Mouse (Mus musculus): Measurements from ENCODE around the gene Chmp4b. TPM values are rescaled to one million over a fixed set of nuclear protein-coding genes. Genes with fewer than 3 reads are reported as not detected.

Chmp4b gene
- total RNA-seq, 1 experiment from 2014 or later = 109 TPM

Other genes starting within 250 kb of the Chmp4b start
- gene Snta1, start 243.6 kb upstream of the Chmp4b start, total RNA-seq (2017) = not detected in 2 replicates
- gene Cbfa2t2, start 215.2 kb upstream of the Chmp4b start, total RNA-seq (2017) = 16.2 and 23.8 TPM in 2 replicates
- gene 1700003F12Rik, start 104.6 kb upstream of the Chmp4b start, total RNA-seq (2017) = not detected in 2 replicates
- not detected in 2 replicates for gene Actl10, start 99.9 kb upstream of the Chmp4b start, total RNA-seq (2017)
- 0.15 and 0.64 TPM in 2 replicates for gene Necab3, start 92.8 kb upstream of the Chmp4b start, total RNA-seq (2017)
- gene E2f1, start 81.8 kb upstream of the Chmp4b start, total RNA-seq (2017) = 11.1 and 13.2 TPM in 2 replicates
- 14.2 and 18.2 TPM in 2 replicates for gene Pxmp4, start 48.0 kb upstream of the Chmp4b start, total RNA-seq (2017)
- gene Zfp341, start 38.4 kb upstream of the Chmp4b start, total RNA-seq (2017) = 0.34 and 0.87 TPM in 2 replicates
- gene 4930519P11Rik, start 38.3 kb upstream of the Chmp4b start, total RNA-seq (2017) = not detected in 2 replicates
- not detected in 2 replicates for gene Gm14214, start 118.3 kb downstream of the Chmp4b start, total RNA-seq (2017)
- gene Raly, start 139.4 kb downstream of the Chmp4b start, total RNA-seq (2017) = 196 and 236 TPM in 2 replicates
- not detected in 2 replicates for gene a, start 139.7 kb downstream of the Chmp4b start, total RNA-seq (2017)
- 222 and 224 TPM in 2 replicates for gene Eif2s2, start 241.2 kb downstream of the Chmp4b start, total RNA-seq (2017)

Measured in common myeloid progenitor, adult 5-6 weeks (primary cell).